Mouse (Mus musculus) B cell, adult 2 months (primary cell): ENCODE results near the gene Agbl4.

Source experiments
- DNase-seq, 2 experiments: peaks; one replicate each; pipeline ENCODE4 v3.0.0; 2022

The Agbl4 gene

GRCm38 (mm10) chr4:111451283-111451918 lies 1053.9 kb downstream of the Agbl4 start:
- DNase-seq = no peak

- DNase-seq = no peak
Measured at GRCm38 (mm10) chr4:111452192-111452591, 1054.7 kb downstream of the Agbl4 start.

GRCm38 (mm10) chr4:111453275-111453674 lies 1055.8 kb downstream of the Agbl4 start:
- no peak for DNase-seq

GRCm38 (mm10) chr4:111455621-111456020 lies 1058.2 kb downstream of the Agbl4 start:
- DNase-seq = peak; percentile 63 to 68

- DNase-seq = no peak
Measured at GRCm38 (mm10) chr4:111457568-111457967, 1060.1 kb downstream of the Agbl4 start.

- no peak for DNase-seq
Measured at GRCm38 (mm10) chr4:111467293-111467773, 1069.9 kb downstream of the Agbl4 start.

GRCm38 (mm10) chr4:111467796-111468195 lies 1070.3 kb downstream of the Agbl4 start:
- no peak for DNase-seq

GRCm38 (mm10) chr4:111469847-111470246 lies 1072.4 kb downstream of the Agbl4 start:
- no peak for DNase-seq

- DNase-seq = no peak
Measured at GRCm38 (mm10) chr4:111471726-111472125, 1074.3 kb downstream of the Agbl4 start.

GRCm38 (mm10) chr4:111472511-111472910 lies 1075.0 kb downstream of the Agbl4 start:
- DNase-seq = no peak

GRCm38 (mm10) chr4:111473014-111473413 lies 1075.6 kb downstream of the Agbl4 start:
- DNase-seq = no peak

GRCm38 (mm10) chr4:111475374-111475971 lies 1078.0 kb downstream of the Agbl4 start:
- no peak for DNase-seq

- DNase-seq = no peak
Measured at GRCm38 (mm10) chr4:111477507-111477906, 1080.0 kb downstream of the Agbl4 start.

GRCm38 (mm10) chr4:111483499-111483898 lies 1086.0 kb downstream of the Agbl4 start:
- no peak for DNase-seq

- DNase-seq = no peak
Measured at GRCm38 (mm10) chr4:111485189-111485588, 1087.7 kb downstream of the Agbl4 start.

- no peak for DNase-seq
Measured at GRCm38 (mm10) chr4:111486187-111486586, 1088.7 kb downstream of the Agbl4 start.

GRCm38 (mm10) chr4:111487233-111487843 lies 1089.9 kb downstream of the Agbl4 start:
- no peak for DNase-seq

- peak; percentile 73 to 75 for DNase-seq
Measured at GRCm38 (mm10) chr4:111493750-111494404, 1096.4 kb downstream of the Agbl4 start.

GRCm38 (mm10) chr4:111495949-111496348 lies 1098.5 kb downstream of the Agbl4 start:
- DNase-seq = peak; percentile 80 to 82

- no peak for DNase-seq
Measured at GRCm38 (mm10) chr4:111498751-111499150, 1101.3 kb downstream of the Agbl4 start.

GRCm38 (mm10) chr4:111501441-111501840 lies 1104.0 kb downstream of the Agbl4 start:
- DNase-seq = no peak

GRCm38 (mm10) chr4:111502965-111503727 lies 1105.7 kb downstream of the Agbl4 start:
- no peak for DNase-seq

- no peak for DNase-seq
Measured at GRCm38 (mm10) chr4:111504952-111505351, 1107.5 kb downstream of the Agbl4 start.
